Mouse (Mus musculus) lung, adult 2 months (tissue): ENCODE measurements around the gene Cep55.

Experiments
- CTCF ChIP-seq: fragments of 200-500 bp; IDR thresholded peaks from 2 replicates; pipeline ENCODE4 v1.5.1; 2011; ENCODE audit warnings: mild to moderate bottlenecking, low read length, control low read depth; ENCODE audit not compliant: insufficient read depth
- POLR2A ChIP-seq: fragments of 200-500 bp; IDR thresholded peaks from 2 replicates; pipeline ENCODE4 v1.6.1; 2011; ENCODE audit warnings: low read depth, mild to moderate bottlenecking, control low read depth, low read length, borderline replicate concordance; ENCODE audit errors: extremely low read depth

GRCm38 (mm10) chr19:38030673-38031137 is 24.1 kb upstream of the Cep55 start:
- TF ChIP-seq CTCF, result no peak
- TF ChIP-seq POLR2A, result peak; percentile 44; the same call in 1 of the 2 replicates
